Mouse (Mus musculus): ENCODE data around the gene Itga7. TPM values are rescaled to one million over a fixed set of nuclear protein-coding genes. Genes with fewer than 3 reads are reported as not detected.

The Itga7 gene
- polyA plus RNA-seq, 1 experiment from 2014 or later, result 0.17 TPM

DNA sequence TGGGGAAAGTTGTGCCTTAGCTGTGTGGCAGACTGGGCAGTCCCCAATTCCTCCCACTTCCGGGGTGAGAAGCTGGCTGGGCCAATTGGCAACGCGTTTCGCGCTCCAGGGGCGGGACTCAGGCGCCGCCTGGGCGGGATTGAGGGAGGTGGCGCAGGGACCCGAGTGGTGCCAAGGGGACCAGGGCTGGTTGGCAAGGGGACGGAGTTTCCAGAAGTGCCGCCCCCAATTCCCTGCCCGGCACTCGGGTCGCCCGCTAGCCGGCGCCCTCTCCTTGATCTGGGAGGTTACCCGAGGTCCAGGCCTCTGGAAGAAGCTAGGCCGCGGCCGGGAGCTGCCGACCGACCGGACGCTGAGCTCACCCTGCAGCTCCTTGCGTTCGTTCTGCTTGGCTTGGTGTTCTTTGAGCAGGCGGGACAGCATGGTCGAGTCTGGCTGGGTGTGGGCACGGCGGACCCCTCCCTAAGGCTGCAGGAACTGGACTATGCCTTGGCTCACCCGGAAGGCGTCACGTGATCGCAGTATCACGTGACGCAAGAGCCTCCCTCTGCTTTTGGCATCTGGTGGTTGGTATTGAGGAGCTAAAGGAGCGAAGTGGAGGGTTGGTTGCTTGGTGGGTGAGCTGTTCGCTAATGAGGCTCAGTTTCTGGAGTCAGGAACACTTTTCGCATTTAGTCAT, 10.5 kb upstream of the Itga7 start:
- Histone ChIP-seq H3K27ac (peak overlapping the region; percentile 85), H3K9ac (peak overlapping the region; percentile 84), H3K4me2 (peak overlapping the region; percentile 84), H3K4me1 (peaks cover 39% of the 10 kb centered on the region), H3K9me3 (replicated peaks) (no peaks in the 10 kb centered on the region), H3K36me3 (peaks cover 8% of the 10 kb centered on the region), H3K27me3 (replicated peaks) (peaks cover 17% of the 10 kb centered on the region), H3K4me3 (peak overlapping the region; percentile 94)
- ATAC-seq, result peak; percentile 98
- WGBS (ENCODE audit: insufficient replicate concordance), result under 1% methylated on average over 42 of the region's 42 CpGs

DNA sequence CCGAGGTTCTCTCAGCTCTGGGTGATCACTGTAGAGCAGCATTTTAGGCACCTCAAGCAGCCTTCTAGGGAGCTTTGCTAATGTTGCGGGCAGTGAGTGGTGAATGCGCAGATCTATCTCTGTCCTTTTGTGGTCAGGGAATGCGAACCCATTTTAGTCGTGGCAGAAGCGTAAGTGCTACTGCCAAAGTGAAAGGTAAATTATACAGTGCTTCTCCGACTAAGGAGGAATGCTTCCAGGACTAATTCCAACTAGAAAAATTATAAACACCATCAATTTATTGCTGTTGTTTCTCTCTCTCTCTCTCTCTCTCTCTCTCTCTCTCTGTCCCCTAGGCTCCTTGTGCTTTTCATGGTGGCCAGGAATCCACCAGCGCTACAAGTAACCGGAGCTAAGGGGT, 9.7 kb upstream of the Itga7 start, which contains the start of gene Bloc1s1:
Bloc1s1 (minus strand) TSS at position 101 of the 400 bp plus-strand sequence.
- Histone ChIP-seq H3K4me3 (peak within 1 kb of the TSS; percentile 94), H3K36me3 (0 out of 2 replicates have a peak, but pooled peaks cover 4% of the 10 kb centered on the region), H3K4me2 (peak within 1 kb of the TSS; percentile 84), H3K9me3 (replicated peaks) (no peaks in the 10 kb centered on the region), H3K9ac (peak within 1 kb of the TSS; percentile 84), H3K27me3 (replicated peaks) (peaks cover 25% of the 10 kb centered on the region), H3K27ac (peak within 1 kb of the TSS; percentile 85), H3K4me1 (peaks cover 34% of the 10 kb centered on the region)
- ATAC-seq, result no peak
- WGBS (ENCODE audit: insufficient replicate concordance), result 56% methylated on average over 9 of the region's 9 CpGs

DNA sequence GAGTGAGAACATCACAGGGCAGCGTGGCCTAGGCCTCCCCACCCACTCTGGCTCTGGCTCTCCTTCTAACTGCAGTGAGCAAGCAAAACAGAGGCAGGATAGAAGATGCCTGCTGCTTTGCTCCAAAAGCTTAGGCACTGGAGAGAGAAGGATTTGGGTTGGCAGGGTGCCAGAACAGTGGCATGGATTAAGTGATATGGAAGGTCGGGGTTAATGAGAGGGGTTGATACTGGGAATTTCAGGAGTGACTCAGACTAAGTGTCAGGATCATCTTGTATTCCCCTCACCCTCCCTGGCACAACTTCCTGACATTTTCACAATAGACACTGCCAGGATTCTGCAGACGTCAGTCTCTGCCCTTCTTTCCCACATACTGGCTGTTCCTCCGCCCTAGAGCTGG, 5.3 kb upstream of the Itga7 start:
- Histone ChIP-seq H3K36me3 (no peaks in the 10 kb centered on the region), H3K9me3 (replicated peaks) (no peaks in the 10 kb centered on the region), H3K27me3 (replicated peaks) (peaks cover 68% of the 10 kb centered on the region), H3K27ac (no peak overlapping the region), H3K9ac (no peak overlapping the region), H3K4me1 (peaks cover 11% of the 10 kb centered on the region), H3K4me3 (no peak overlapping the region), H3K4me2 (no peak overlapping the region)
- no peak for ATAC-seq
- 34% methylated on average over 4 of the region's 4 CpGs for WGBS (ENCODE audit: insufficient replicate concordance)

DNA sequence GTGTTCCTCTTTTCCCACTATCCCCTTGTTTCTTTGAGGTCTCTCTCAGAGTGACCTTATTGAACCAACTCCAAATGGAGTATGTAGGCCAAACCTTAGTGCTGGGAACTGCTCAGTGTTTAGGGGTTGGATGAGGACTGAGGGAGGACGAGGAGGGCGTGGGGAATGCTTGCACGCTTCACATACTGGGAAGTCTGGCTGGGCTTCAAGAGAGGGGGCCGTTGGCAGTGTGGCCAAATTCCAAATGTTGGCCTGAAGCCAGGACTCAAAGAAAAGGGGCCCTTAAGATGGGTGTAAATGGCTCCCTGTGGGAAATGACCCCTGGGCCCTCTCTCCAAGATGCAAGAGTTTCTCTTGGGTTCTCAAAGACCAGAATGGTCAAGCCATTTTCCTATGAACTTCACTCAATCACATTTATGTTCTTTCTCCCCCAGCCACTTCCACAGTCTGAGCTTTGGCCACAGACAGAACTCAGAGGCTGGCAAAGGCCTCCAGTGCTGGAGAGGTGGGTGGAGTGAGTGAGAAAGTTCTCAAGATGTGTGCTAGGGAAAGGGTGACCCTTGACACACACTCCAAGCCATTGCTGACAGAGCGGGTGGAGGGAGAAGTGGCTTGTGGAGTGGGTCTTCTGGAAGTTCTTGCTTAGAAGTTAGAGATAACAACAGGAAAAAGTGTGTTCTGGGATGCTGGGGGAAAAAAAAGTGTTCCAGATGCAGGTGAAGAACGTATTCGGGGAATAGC, 3.8 kb upstream of the Itga7 start:
- WGBS (ENCODE audit: insufficient replicate concordance), result 57% methylated on average over 7 of the region's 7 CpGs
- no peaks in the 10 kb centered on the region for H3K36me3 ChIP-seq
- peaks cover 8% of the 10 kb centered on the region for H3K4me1 ChIP-seq
- no peaks in the 10 kb centered on the region for H3K9me3 ChIP-seq (replicated peaks)
- H3K4me2 ChIP-seq, result no peak overlapping the region
- no peak overlapping the region for H3K4me3 ChIP-seq
- H3K9ac ChIP-seq, result no peak overlapping the region
- no peak for ATAC-seq
- H3K27me3 ChIP-seq (replicated peaks), result peaks cover 75% of the 10 kb centered on the region
- H3K27ac ChIP-seq, result no peak overlapping the region

DNA sequence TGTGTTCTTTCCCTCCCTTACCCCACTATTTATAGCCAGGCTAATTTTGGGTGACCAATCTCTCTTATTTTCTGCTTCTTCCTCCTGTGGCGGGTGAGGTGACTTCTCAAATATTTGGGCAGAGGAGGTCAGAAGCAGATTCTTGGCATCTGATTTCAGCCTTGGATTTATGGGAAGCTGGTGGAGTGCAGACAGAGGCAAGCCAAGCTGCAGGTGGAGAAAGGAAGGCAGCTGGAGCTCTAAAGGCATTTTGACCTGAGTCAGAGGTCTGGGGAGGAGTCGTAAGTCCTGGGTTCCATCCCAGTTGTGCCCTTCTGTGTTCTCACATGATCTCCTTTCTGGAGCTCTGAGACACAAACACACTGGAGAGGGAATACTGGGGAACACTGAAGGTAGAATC, 2.2 kb upstream of the Itga7 start:
- H3K4me3 ChIP-seq, result no peak overlapping the region
- 56% methylated on average over 2 of the region's 2 CpGs for WGBS (ENCODE audit: insufficient replicate concordance)
- no peaks in the 10 kb centered on the region for H3K9me3 ChIP-seq (replicated peaks)
- no peak for ATAC-seq
- no peaks in the 10 kb centered on the region for H3K36me3 ChIP-seq
- H3K27ac ChIP-seq, result no peak overlapping the region
- peaks cover 8% of the 10 kb centered on the region for H3K4me1 ChIP-seq
- H3K27me3 ChIP-seq (replicated peaks), result peaks cover 91% of the 10 kb centered on the region
- no peak overlapping the region for H3K9ac ChIP-seq
- no peak overlapping the region for H3K4me2 ChIP-seq

DNA sequence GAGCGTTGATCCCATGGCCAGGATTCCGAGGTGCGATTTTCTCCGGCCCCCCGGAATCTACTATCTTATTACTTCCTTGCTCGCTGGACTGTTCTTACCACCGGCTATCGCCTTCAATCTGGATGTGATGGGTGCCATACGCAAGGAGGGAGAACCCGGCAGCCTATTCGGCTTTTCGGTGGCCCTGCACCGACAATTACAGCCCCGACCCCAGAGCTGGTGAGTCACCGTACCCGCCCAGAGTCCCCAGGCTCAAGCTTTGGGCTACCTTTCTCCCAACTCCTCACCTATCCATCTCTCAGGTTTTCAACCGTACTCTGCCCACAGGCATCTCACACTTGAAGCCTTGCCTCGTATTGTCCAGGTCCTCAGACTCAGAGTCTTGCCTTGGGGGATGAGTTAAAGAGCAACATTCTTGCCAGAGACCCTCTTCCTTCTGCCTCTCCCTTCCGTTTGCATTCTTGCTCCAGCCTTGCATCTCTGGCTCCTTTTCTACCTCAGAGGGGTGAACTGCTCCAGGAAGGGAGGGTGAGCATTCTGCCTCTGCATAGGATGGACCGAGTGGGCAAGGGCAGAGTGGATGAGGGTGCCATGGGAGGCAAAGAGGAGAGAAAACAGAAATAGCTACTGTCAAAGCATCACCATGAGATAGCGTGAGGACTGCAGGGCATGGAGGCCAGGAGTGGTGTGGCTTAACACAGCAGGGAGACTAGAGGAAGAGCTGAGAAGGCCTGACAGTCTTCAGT, 531 bp downstream of the Itga7 start:
- Histone ChIP-seq H3K27me3 (replicated peaks) (peaks cover 87% of the 10 kb centered on the region), H3K27ac (no peak overlapping the region), H3K9ac (no peak overlapping the region), H3K9me3 (replicated peaks) (no peaks in the 10 kb centered on the region), H3K4me1 (peaks cover 8% of the 10 kb centered on the region), H3K36me3 (no peaks in the 10 kb centered on the region), H3K4me2 (peak overlapping the region; percentile 56), H3K4me3 (peak overlapping the region; percentile 31)
- WGBS (ENCODE audit: insufficient replicate concordance), result 6% methylated on average over 20 of the region's 21 CpGs
- no peak for ATAC-seq

DNA sequence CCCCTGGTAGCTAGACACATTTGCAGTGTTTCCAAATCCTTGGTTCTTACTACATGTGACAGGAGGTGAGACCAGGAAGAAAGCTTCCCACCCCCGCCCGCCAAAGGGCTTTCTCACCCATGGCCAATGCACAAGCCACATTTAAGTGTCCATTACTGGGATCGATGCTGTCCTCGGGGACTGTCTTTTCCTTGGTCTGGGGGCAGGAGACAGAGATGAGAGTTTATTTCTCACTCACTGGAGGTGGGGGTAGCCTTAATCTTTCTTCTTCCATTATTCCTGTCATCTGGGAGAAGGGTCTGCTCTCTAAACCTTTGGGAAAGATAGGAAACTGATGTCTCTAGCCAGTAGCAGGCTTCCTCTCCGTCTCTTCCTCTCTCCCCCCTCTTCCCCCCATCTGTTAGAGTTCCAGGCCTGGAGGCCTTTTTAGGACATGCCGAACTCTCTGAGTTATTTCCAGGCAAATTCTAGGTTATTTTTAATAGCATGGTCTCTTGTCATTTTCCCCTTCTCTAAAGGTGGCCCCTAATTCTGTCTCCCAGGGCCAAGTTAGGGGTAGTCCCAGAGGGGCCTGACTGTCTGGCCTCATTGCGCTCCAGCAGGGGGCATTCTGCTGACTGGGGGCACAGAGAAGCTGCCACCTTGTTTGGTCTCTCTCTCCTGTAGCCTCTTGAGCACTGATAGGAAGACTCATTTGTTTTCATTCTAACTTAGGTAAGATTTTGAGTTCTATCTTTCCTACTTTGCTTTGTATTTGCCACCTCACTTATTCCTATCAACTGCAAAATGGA, 1.6 kb downstream of the Itga7 start:
- peaks cover 8% of the 10 kb centered on the region for H3K4me1 ChIP-seq
- peaks cover 79% of the 10 kb centered on the region for H3K27me3 ChIP-seq (replicated peaks)
- no peak overlapping the region for H3K9ac ChIP-seq
- no peak overlapping the region for H3K4me2 ChIP-seq
- no peaks in the 10 kb centered on the region for H3K36me3 ChIP-seq
- H3K9me3 ChIP-seq (replicated peaks), result no peaks in the 10 kb centered on the region
- H3K27ac ChIP-seq, result no peak overlapping the region
- 51% methylated on average over 7 of the region's 7 CpGs for WGBS (ENCODE audit: insufficient replicate concordance)
- H3K4me3 ChIP-seq, result no peak overlapping the region
- ATAC-seq, result no peak

DNA sequence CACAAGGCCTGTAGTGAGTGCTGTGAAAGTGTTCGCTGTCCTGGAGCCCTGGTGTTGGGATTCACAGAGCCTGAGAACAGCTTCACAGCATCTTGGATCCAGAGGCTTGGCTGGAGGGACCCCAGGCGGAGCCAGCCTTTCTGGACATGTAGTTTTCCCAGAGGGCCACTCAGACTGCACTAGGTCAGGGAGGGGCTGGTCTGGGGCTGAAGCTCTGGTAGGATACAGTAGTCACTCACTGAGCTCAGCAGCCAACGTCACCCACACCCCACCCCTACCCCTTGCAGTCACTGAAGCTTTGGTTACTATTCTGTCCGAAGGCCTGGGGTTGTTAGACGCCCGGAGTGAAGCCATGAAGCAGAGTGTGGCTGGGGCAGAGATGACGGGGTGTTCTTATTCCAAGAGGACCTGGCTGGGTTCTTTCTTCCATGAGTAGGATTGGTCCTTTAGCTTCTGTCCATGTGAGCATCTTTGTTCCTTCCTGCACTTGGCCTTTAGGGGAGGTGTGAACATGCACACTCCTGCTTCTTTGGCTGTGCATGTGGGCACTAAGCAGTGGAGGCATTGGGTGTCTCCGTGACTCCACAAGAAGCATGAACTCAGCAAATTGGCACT, 2.3 kb downstream of the Itga7 start:
- ATAC-seq, result no peak
- Histone ChIP-seq H3K36me3 (no peaks in the 10 kb centered on the region), H3K27me3 (replicated peaks) (peaks cover 71% of the 10 kb centered on the region), H3K9me3 (replicated peaks) (no peaks in the 10 kb centered on the region), H3K4me2 (no peak overlapping the region), H3K4me1 (peaks cover 8% of the 10 kb centered on the region), H3K27ac (no peak overlapping the region), H3K4me3 (no peak overlapping the region), H3K9ac (no peak overlapping the region)
- 59% methylated on average over 8 of the region's 8 CpGs for WGBS (ENCODE audit: insufficient replicate concordance)

DNA sequence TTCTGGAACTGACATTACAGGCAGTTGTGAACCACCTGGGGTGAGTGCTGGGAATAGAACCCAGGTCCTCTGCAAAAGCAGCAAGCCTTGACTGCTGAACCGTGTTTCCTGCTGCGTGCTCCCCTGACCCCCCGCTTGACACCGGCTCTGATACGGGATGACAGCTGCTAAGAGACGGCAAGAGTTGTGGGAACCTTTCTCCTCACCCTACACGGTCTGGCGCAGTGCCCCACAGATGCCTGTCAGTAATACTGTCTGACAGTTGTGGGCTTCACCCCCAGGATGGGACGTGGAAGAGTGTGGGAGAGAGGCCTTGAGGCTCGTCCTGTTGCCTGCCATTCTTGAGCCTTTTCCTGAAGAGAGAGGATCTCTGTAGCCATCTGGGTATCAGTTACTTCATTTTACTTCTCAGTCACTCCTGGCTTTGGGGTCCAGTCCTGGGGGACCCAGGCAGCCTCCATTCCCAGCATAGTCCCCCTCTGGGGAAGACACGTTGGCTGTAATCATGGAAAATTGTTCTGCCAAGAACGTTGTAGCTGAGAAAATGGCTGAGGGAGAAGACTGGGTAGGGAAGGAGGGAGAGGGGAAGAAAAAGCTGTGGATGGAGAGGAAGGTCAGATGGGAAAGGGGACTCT, 4.3 kb downstream of the Itga7 start:
- H3K27me3 ChIP-seq (replicated peaks), result peaks cover 65% of the 10 kb centered on the region
- 57% methylated on average over 12 of the region's 12 CpGs for WGBS (ENCODE audit: insufficient replicate concordance)
- no peak for ATAC-seq

DNA sequence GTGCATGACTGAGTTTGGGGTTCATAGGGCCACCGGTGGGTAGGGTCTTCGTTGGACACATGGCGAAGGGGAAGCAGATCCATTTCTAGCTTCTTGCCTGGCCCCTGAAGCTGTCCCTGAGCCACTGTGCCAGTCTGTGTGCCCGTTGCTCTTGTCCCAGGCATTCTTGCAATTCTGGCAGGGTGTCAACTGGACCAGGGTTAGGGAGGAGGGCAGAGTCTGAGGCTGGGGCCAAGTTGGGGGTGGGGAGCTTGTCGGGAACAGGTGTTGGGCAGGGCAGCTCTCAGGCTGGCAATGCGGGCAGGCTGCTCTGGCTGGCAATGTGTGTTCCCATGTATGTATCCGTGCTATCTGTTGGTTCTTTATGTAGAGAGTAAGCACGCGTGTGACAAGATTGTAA, 4.8 kb downstream of the Itga7 start:
- Histone ChIP-seq H3K4me3 (no peak overlapping the region), H3K9ac (no peak overlapping the region), H3K4me1 (peaks cover 6% of the 10 kb centered on the region), H3K36me3 (no peaks in the 10 kb centered on the region), H3K27me3 (replicated peaks) (peaks cover 64% of the 10 kb centered on the region), H3K9me3 (replicated peaks) (no peaks in the 10 kb centered on the region), H3K27ac (no peak overlapping the region), H3K4me2 (no peak overlapping the region)
- WGBS (ENCODE audit: insufficient replicate concordance), result 72% methylated on average over 9 of the region's 9 CpGs
- no peak for ATAC-seq

More for the DNA sequence above, 4.3 kb downstream of the Itga7 start:
- Histone ChIP-seq H3K36me3 (no peaks in the 10 kb centered on the region), H3K4me3 (no peak overlapping the region), H3K4me1 (peaks cover 8% of the 10 kb centered on the region), H3K27ac (no peak overlapping the region), H3K9me3 (replicated peaks) (no peaks in the 10 kb centered on the region), H3K4me2 (no peak overlapping the region), H3K9ac (no peak overlapping the region)

DNA sequence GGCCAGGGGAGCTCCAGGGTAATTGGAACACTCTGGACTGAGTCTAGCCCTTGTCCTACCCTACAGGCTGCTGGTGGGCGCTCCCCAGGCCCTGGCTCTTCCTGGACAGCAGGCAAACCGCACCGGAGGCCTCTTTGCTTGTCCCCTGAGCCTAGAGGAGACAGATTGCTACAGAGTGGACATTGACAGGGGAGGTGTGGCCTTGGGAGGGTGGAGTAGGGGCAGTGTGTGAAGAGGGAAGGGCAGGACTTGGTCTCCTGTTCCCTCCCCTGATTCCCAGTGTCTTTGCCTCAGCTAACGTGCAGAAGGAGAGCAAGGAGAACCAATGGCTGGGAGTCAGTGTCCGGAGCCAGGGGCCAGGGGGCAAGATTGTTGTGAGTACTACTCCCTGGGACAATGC, 5.4 kb downstream of the Itga7 start:
- H3K9me3 ChIP-seq (replicated peaks), result no peaks in the 10 kb centered on the region
- H3K27ac ChIP-seq, result no peak overlapping the region
- peaks cover under 1% of the 10 kb centered on the region; the same call in 1 of the 2 replicates for H3K4me1 ChIP-seq
- H3K9ac ChIP-seq, result no peak overlapping the region
- H3K4me2 ChIP-seq, result no peak overlapping the region
- 52% methylated on average over 5 of the region's 5 CpGs for WGBS (ENCODE audit: insufficient replicate concordance)
- no peaks in the 10 kb centered on the region for H3K36me3 ChIP-seq
- H3K27me3 ChIP-seq (replicated peaks), result peaks cover 62% of the 10 kb centered on the region
- ATAC-seq, result peak; percentile 28; the same call in 1 of the 2 replicates
- no peak overlapping the region for H3K4me3 ChIP-seq

Measured in liver, embryonic 12.5 days (tissue).